Mouse (Mus musculus): ENCODE results near the gene 4930522L14Rik.
"Not testable (repeated sequence)": the region's sequence is repeated elsewhere in the genome, so short reads cannot be mapped to it uniquely, and the experiment has no call there.

4930522L14Rik gene

GRCm38 (mm10) chr5:109751391-109752071 lies at the start of gene 4930522L14Rik:
4930522L14Rik (minus strand) TSS chr5:109751886.
- DNase-seq (ENCODE audit: low spot score in 2 of 2), result peak; percentile 64 to 76

GRCm38 (mm10) chr5:109801466-109801865 lies 49.8 kb upstream of the 4930522L14Rik start:
- DNase-seq (ENCODE audit: low spot score in 2 of 2), result not testable (repeated sequence)

- not testable (repeated sequence) for DNase-seq (ENCODE audit: low spot score in 2 of 2)
Observed at GRCm38 (mm10) chr5:109799948-109800347, 48.3 kb upstream of the 4930522L14Rik start.

GRCm38 (mm10) chr5:109797017-109797416 lies 45.3 kb upstream of the 4930522L14Rik start:
- not testable (repeated sequence) for DNase-seq (ENCODE audit: low spot score in 2 of 2)

GRCm38 (mm10) chr5:109795967-109796652 lies 44.4 kb upstream of the 4930522L14Rik start:
- DNase-seq (ENCODE audit: low spot score in 2 of 2), result peak; percentile 17 to 22

- DNase-seq (ENCODE audit: low spot score in 2 of 2), result not testable (repeated sequence)
Observed at GRCm38 (mm10) chr5:109752073-109752780, 541 bp upstream of the 4930522L14Rik start.

GRCm38 (mm10) chr5:109745081-109745480 lies 6.6 kb downstream of the 4930522L14Rik start:
- not testable (repeated sequence) for DNase-seq (ENCODE audit: low spot score in 2 of 2)

GRCm38 (mm10) chr5:109717341-109717740 lies 34.3 kb downstream of the 4930522L14Rik start:
- not testable (repeated sequence) for DNase-seq (ENCODE audit: low spot score in 2 of 2)

GRCm38 (mm10) chr5:109691205-109691965 lies 60.3 kb downstream of the 4930522L14Rik start:
- not testable (repeated sequence) for DNase-seq (ENCODE audit: low spot score in 2 of 2)

- peak; percentile 75 to 77 for DNase-seq (ENCODE audit: low spot score in 2 of 2)
Observed at GRCm38 (mm10) chr5:109690537-109691201, 61.0 kb downstream of the 4930522L14Rik start, which contains the start of gene 5430403G16Rik. 5430403G16Rik (minus strand) TSS chr5:109691041.
